Mouse (Mus musculus): ENCODE data around the gene Olfr695. TPM values are rescaled to one million over a fixed set of nuclear protein-coding genes. Genes with fewer than 3 reads are reported as not detected.
"Not testable (repeated sequence)": the region's sequence is repeated elsewhere in the genome, so short reads cannot be mapped to it uniquely, and the experiment has no call there.

Olfr695 gene
- not detected in 2 replicates for polyA plus RNA-seq (2011; ENCODE audit: insufficient read depth, insufficient read length, low replicate concordance, missing spikeins)

DNA sequence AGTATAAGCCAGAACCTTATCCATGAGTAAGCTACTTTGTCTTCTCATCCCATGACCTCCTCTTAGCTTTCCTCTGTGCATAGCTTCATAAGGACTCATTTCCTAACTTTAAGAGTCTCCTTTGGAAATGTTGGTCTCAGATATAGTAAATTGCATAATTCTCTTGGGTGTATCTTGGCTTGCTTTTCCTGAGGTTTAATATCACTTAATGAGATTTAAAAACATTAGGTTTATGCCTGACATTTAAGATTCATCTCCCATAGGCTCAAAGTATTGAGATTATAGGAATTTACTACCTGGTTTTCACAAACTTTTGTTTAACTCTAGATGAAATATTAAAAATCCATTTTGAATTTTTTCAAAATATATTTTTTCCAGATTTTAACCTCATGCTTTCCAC lies at the start of gene Olfr695:
Olfr695 (minus strand) TSS at position 101 of the 400 bp plus-strand sequence.
- Histone ChIP-seq H3K4me1 (ENCODE audit: control insufficient read depth, insufficient read depth, low read length) (no peaks in the 10 kb centered on the region; the same call in 1 of the 2 replicates), H3K27ac (ENCODE audit: control insufficient read depth, insufficient read depth, low read depth, low read length, poor library complexity) (no peak within 1 kb of the TSS), H3K4me3 (replicated peaks; ENCODE audit: control insufficient read depth, low read depth, low read length) (no peak within 1 kb of the TSS)
- TF ChIP-seq CTCF (IDR thresholded peaks at IDR 0.05; ENCODE audit: control insufficient read depth, insufficient read depth, low read length) (no peak), POLR2A (IDR thresholded peaks at IDR 0.05; ENCODE audit: borderline replicate concordance, control insufficient read depth, low read depth, low read length) (no peak)

DNA sequence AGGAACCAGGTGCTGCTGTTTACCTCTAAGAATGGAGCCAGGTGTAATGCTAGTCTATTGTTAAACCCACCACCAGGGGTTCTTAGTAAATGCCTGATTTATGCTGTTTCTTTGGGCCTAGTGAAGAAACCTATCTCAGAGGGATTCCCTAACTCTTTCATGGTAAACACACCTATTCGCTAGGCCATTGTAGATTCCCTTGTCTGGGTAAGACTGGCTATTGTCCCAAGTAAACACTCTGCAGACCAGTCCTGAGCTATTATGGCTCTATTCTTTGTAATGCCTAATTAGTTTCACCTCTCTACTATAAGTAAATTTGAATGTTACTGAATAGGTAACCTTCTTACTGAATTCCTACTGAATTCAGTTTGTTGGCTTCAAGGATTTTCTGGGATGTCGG lies 44.8 kb upstream of the Olfr695 start:
- not testable (repeated sequence) for H3K4me1 ChIP-seq (ENCODE audit: control insufficient read depth, insufficient read depth, low read length); H3K27ac ChIP-seq (ENCODE audit: control insufficient read depth, insufficient read depth, low read depth, low read length, poor library complexity); H3K4me3 ChIP-seq (replicated peaks; ENCODE audit: control insufficient read depth, low read depth, low read length)
- WGBS, result 88% methylated on average over 2 of the region's 2 CpGs

DNA sequence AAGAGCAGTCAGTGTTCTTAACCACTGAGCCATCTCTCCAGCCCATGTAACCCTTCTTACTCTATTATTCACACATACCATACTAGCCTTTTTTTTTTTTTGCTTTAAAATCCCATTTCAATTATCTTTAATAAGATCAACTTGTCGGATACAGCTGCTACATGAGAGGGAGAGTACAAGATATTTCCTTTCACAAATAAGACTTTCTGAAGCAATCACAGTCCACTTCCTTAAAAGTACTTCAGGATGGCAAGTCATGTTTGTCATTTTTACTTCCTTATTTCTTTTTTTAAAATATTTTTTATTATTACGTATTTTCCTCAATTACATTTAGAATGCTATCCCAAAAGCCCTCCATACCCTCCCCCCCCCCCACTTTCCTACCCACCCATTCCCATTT lies 42.6 kb upstream of the Olfr695 start:
- Histone ChIP-seq H3K27ac (ENCODE audit: control insufficient read depth, insufficient read depth, low read depth, low read length, poor library complexity) (no peak overlapping the region), H3K4me1 (ENCODE audit: control insufficient read depth, insufficient read depth, low read length) (no peaks in the 10 kb centered on the region; the same call in 1 of the 2 replicates), H3K4me3 (replicated peaks; ENCODE audit: control insufficient read depth, low read depth, low read length) (no peak overlapping the region)
- 23% methylated on average over 2 of the region's 2 CpGs for WGBS
- TF ChIP-seq CTCF (IDR thresholded peaks at IDR 0.05; ENCODE audit: control insufficient read depth, insufficient read depth, low read length) (no peak), POLR2A (IDR thresholded peaks at IDR 0.05; ENCODE audit: borderline replicate concordance, control insufficient read depth, low read depth, low read length) (no peak)

GRCm38 (mm10) chr7:106755297-106755696 lies 39.1 kb upstream of the Olfr695 start, which contains the start of gene Olfr698:
Gene Olfr698 (minus strand): TSS chr7:106755397.
- no peak within 1 kb of the TSS for H3K27ac ChIP-seq (ENCODE audit: control insufficient read depth, insufficient read depth, low read depth, low read length, poor library complexity)
- no peaks in the 10 kb centered on the region; the same call in 1 of the 2 replicates for H3K4me1 ChIP-seq (ENCODE audit: control insufficient read depth, insufficient read depth, low read length)
- TF ChIP-seq CTCF (IDR thresholded peaks at IDR 0.05; ENCODE audit: control insufficient read depth, insufficient read depth, low read length) (no peak), POLR2A (IDR thresholded peaks at IDR 0.05; ENCODE audit: borderline replicate concordance, control insufficient read depth, low read depth, low read length) (no peak)
- H3K4me3 ChIP-seq (replicated peaks; ENCODE audit: control insufficient read depth, low read depth, low read length), result no peak within 1 kb of the TSS

DNA sequence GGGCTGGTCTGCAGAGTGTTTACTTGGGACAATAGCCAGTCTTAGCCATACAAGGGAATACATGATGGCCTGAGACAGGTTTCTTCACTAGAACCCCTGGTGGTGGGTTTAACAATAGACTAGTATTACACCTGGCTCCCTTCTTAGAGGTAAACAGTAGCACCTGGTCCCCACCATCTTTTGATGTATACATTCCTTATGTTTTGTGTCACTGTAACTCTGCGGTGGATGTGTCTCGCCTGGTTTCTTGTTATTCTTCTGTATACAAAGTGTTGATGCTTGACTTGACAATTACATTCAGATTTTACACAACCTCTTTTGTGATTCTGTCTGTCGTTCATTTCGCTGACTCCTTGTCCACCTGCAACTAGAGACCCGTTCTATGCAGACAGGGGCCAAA lies 29.6 kb upstream of the Olfr695 start:
- no peak overlapping the region for H3K4me3 ChIP-seq (replicated peaks; ENCODE audit: control insufficient read depth, low read depth, low read length)
- H3K4me1 ChIP-seq (ENCODE audit: control insufficient read depth, insufficient read depth, low read length), result no peaks in the 10 kb centered on the region
- 84% methylated on average over 5 of the region's 5 CpGs for WGBS
- TF ChIP-seq POLR2A (IDR thresholded peaks at IDR 0.05; ENCODE audit: borderline replicate concordance, control insufficient read depth, low read depth, low read length) (no peak), CTCF (IDR thresholded peaks at IDR 0.05; ENCODE audit: control insufficient read depth, insufficient read depth, low read length) (no peak)
- H3K27ac ChIP-seq (ENCODE audit: control insufficient read depth, insufficient read depth, low read depth, low read length, poor library complexity), result no peak overlapping the region

DNA sequence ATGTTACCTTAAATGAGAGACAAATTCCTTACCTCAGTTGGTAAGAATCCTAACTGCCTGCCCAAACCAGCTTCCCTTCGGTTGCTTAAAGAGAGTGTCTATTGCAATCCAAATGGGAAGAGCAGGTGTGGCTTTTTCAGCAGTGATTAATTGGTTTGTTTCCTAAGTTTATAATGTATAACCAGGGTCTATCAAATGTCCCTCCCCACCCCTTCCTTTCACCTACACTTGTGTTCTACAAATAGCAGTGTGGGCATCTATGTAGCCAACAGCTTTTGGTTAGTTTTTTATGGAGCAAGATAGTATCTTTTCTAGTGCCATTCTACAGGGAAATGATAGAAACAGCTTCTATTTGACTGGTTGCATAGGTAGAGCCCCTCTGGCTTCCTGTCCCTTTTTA lies 26.1 kb upstream of the Olfr695 start, which contains the start of gene Olfr697:
Olfr697 (minus strand) TSS at position 101 of the 400 bp plus-strand sequence.
- H3K27ac ChIP-seq (ENCODE audit: control insufficient read depth, insufficient read depth, low read depth, low read length, poor library complexity), result no peak within 1 kb of the TSS
- TF ChIP-seq POLR2A (IDR thresholded peaks at IDR 0.05; ENCODE audit: borderline replicate concordance, control insufficient read depth, low read depth, low read length) (no peak), CTCF (IDR thresholded peaks at IDR 0.05; ENCODE audit: control insufficient read depth, insufficient read depth, low read length) (no peak)
- no peaks in the 10 kb centered on the region for H3K4me1 ChIP-seq (ENCODE audit: control insufficient read depth, insufficient read depth, low read length)
- 93% methylated on average over 1 of the region's 1 CpGs for WGBS
- H3K4me3 ChIP-seq (replicated peaks; ENCODE audit: control insufficient read depth, low read depth, low read length), result no peak within 1 kb of the TSS

GRCm38 (mm10) chr7:106737028-106737427 lies 20.8 kb upstream of the Olfr695 start:
- Histone ChIP-seq H3K27ac (ENCODE audit: control insufficient read depth, insufficient read depth, low read depth, low read length, poor library complexity) (no peak overlapping the region), H3K4me3 (replicated peaks; ENCODE audit: control insufficient read depth, low read depth, low read length) (no peak overlapping the region), H3K4me1 (ENCODE audit: control insufficient read depth, insufficient read depth, low read length) (no peaks in the 10 kb centered on the region)
- no peak for TF ChIP-seq CTCF (IDR thresholded peaks at IDR 0.05; ENCODE audit: control insufficient read depth, insufficient read depth, low read length)
- no peak for TF ChIP-seq POLR2A (IDR thresholded peaks at IDR 0.05; ENCODE audit: borderline replicate concordance, control insufficient read depth, low read depth, low read length)

GRCm38 (mm10) chr7:106733717-106734116 lies 17.5 kb upstream of the Olfr695 start:
- no peak overlapping the region for H3K27ac ChIP-seq (ENCODE audit: control insufficient read depth, insufficient read depth, low read depth, low read length, poor library complexity)
- TF ChIP-seq POLR2A (IDR thresholded peaks at IDR 0.05; ENCODE audit: borderline replicate concordance, control insufficient read depth, low read depth, low read length), result no peak
- TF ChIP-seq CTCF (IDR thresholded peaks at IDR 0.05; ENCODE audit: control insufficient read depth, insufficient read depth, low read length), result no peak
- no peaks in the 10 kb centered on the region for H3K4me1 ChIP-seq (ENCODE audit: control insufficient read depth, insufficient read depth, low read length)
- WGBS, result 61% methylated on average over 2 of the region's 2 CpGs
- H3K4me3 ChIP-seq (replicated peaks; ENCODE audit: control insufficient read depth, low read depth, low read length), result no peak overlapping the region

DNA sequence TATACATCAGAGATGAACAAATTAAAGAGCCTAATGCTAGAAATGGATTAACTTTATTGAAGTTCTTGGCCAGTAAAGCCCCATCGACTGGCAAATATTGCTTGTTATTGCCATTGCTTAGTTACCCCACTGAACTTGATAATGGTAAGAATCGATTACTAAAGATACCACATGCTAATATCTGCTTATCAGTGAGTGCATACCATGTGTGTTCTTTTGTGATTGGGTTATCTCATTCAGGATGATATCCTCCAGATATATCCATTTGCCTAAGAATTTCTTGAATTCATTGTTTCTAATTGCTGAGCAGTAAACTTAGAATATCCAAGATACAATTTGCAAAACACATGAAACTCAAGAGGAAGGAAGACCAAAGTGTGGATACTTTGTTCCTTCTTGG lies 9.5 kb upstream of the Olfr695 start:
- H3K4me3 ChIP-seq (replicated peaks; ENCODE audit: control insufficient read depth, low read depth, low read length); H3K27ac ChIP-seq (ENCODE audit: control insufficient read depth, insufficient read depth, low read depth, low read length, poor library complexity); H3K4me1 ChIP-seq (ENCODE audit: control insufficient read depth, insufficient read depth, low read length): not testable (repeated sequence)
- 65% methylated on average over 2 of the region's 2 CpGs for WGBS

All from bone marrow, adult 2 months (tissue).